Mouse (Mus musculus) forebrain, embryonic 13.5 days (tissue): Measurements from ENCODE around the gene Dbndd2. TPM values are rescaled to one million over a fixed set of nuclear protein-coding genes. Genes with fewer than 3 reads are reported as not detected.

Source experiments
- ATAC-seq: fragments of 200-750 bp; cut with Nextera tagmentation; 2 replicates; pipeline ENCODE4 v1.8.0; 2017
- H3K27ac ChIP-seq: fragments of 300-500 bp; sonication (generic); 2 replicates; pipeline ENCODE4 v1.5.1; 2015; ENCODE audit warnings: inconsistent platforms, mild to moderate bottlenecking, moderate library complexity
- H3K27me3 ChIP-seq: fragments of 300-500 bp; sonication (generic); 2 replicates; pipeline ENCODE4 v1.6.1; 2015; ENCODE audit warnings: mild to moderate bottlenecking, inconsistent platforms
- H3K36me3 ChIP-seq: fragments of 300-500 bp; sonication (generic); 2 replicates; pipeline ENCODE4 v1.6.1; 2015; ENCODE audit warnings: mild to moderate bottlenecking, inconsistent platforms; ENCODE audit not compliant: poor library complexity, severe bottlenecking
- H3K4me1 ChIP-seq: fragments of 300-500 bp; sonication (generic); 2 replicates; pipeline ENCODE4 v1.6.1; 2015; ENCODE audit warnings: inconsistent platforms
- H3K4me2 ChIP-seq: fragments of 300-500 bp; sonication (generic); 2 replicates; pipeline ENCODE4 v1.6.1; 2015; ENCODE audit warnings: inconsistent platforms, mild to moderate bottlenecking, moderate library complexity
- H3K4me3 ChIP-seq: fragments of 300-500 bp; sonication (generic); 2 replicates; pipeline ENCODE4 v1.5.1; 2015; ENCODE audit warnings: mild to moderate bottlenecking, inconsistent platforms
- H3K9ac ChIP-seq: fragments of 300-500 bp; sonication (generic); 2 replicates; pipeline ENCODE4 v1.6.1; 2015; ENCODE audit warnings: mild to moderate bottlenecking, inconsistent platforms
- H3K9me3 ChIP-seq: fragments of 300-500 bp; sonication (generic); replicated peaks from 2 replicates; pipeline ENCODE4 v1.6.1; 2016; ENCODE audit warnings: inconsistent platforms
- WGBS: fragments of 180-500 bp; shearing (Covaris S2); methylation state at CpG from one replicate; pipeline ENCODE4 v1.1.7; 2015; 5-methylcytosine and 5-hydroxymethylcytosine counted together
- polyA plus RNA-seq: library from polyadenylated mRNA; unstranded; fragments of >200 nt; fragmentation: Nextera tagmentation; extraction: Ambion mirVana; gene quantifications from 2 replicates; pipeline ENCODE4 v1.2.1, GENCODE M21; 2015

Gene Dbndd2
- polyA plus RNA-seq, 1 experiment from 2014 or later, result 6.3 TPM

GRCm38 (mm10) chr2:164487812-164488211, 1.9 kb downstream of the Dbndd2 start:
- peaks cover 35% of the 10 kb centered on the region for H3K27me3 ChIP-seq
- H3K4me1 ChIP-seq, result peaks cover 17% of the 10 kb centered on the region
- H3K4me2 ChIP-seq, result 0 out of 2 replicates have a peak overlapping the region, but pooled peaks have one; percentile 7
- peaks cover 7% of the 10 kb centered on the region; the same call in 1 of the 2 replicates for H3K36me3 ChIP-seq
- no peaks in the 10 kb centered on the region for H3K9me3 ChIP-seq
- no peak overlapping the region for H3K27ac ChIP-seq
- no peak for ATAC-seq
- WGBS, result 57% methylated on average over 9 of the region's 9 CpGs
- H3K9ac ChIP-seq, result no peak overlapping the region
- H3K4me3 ChIP-seq, result no peak overlapping the region

GRCm38 (mm10) chr2:164494126-164494525, 8.2 kb downstream of the Dbndd2 start:
- 43% methylated on average over 2 of the region's 2 CpGs for WGBS
- no peak overlapping the region for H3K4me3 ChIP-seq
- no peak overlapping the region for H3K27ac ChIP-seq
- H3K4me2 ChIP-seq, result no peak overlapping the region
- no peak for ATAC-seq
- no peaks in the 10 kb centered on the region for H3K9me3 ChIP-seq
- no peaks in the 10 kb centered on the region; the same call in 1 of the 2 replicates for H3K27me3 ChIP-seq
- H3K4me1 ChIP-seq, result peaks cover 22% of the 10 kb centered on the region
- no peak overlapping the region for H3K9ac ChIP-seq
- peaks cover 7% of the 10 kb centered on the region; the same call in 1 of the 2 replicates for H3K36me3 ChIP-seq

- 70% methylated on average over 1 of the region's 1 CpGs for WGBS
Observed at GRCm38 (mm10) chr2:164496331-164496730, 10.4 kb downstream of the Dbndd2 start.

GRCm38 (mm10) chr2:164496847-164497690, 11.2 kb downstream of the Dbndd2 start, which contains the start of gene Pigt:
TSS of gene Pigt (plus strand) at chr2:164497520.
- H3K4me1 ChIP-seq, result peaks cover 22% of the 10 kb centered on the region
- peak within 1 kb of the TSS; percentile 99 for H3K4me2 ChIP-seq
- H3K9me3 ChIP-seq, result no peaks in the 10 kb centered on the region
- peaks cover 27% of the 10 kb centered on the region for H3K36me3 ChIP-seq
- no peak within 1 kb of the TSS for H3K27ac ChIP-seq
- H3K27me3 ChIP-seq, result no peaks in the 10 kb centered on the region; the same call in 1 of the 2 replicates
- peak; percentile 99 for ATAC-seq
- WGBS, result 4% methylated on average over 43 of the region's 43 CpGs
- H3K4me3 ChIP-seq, result peak within 1 kb of the TSS; percentile 89
- peak within 1 kb of the TSS; percentile 66 for H3K9ac ChIP-seq

More at GRCm38 (mm10) chr2:164496331-164496730, 10.4 kb downstream of the Dbndd2 start:
- H3K9ac ChIP-seq, result no peak overlapping the region
- H3K4me2 ChIP-seq, result peak overlapping the region; percentile 99
- peaks cover 22% of the 10 kb centered on the region for H3K4me1 ChIP-seq
- H3K4me3 ChIP-seq, result peak overlapping the region; percentile 89; the same call in 1 of the 2 replicates
- no peak overlapping the region for H3K27ac ChIP-seq
- H3K27me3 ChIP-seq, result no peaks in the 10 kb centered on the region; the same call in 1 of the 2 replicates
- no peaks in the 10 kb centered on the region for H3K9me3 ChIP-seq
- no peak for ATAC-seq
- H3K36me3 ChIP-seq, result peaks cover 21% of the 10 kb centered on the region

- no peak overlapping the region for H3K27ac ChIP-seq
- ATAC-seq, result peak; percentile 57
Observed at GRCm38 (mm10) chr2:164497691-164498268, 11.9 kb downstream of the Dbndd2 start.

GRCm38 (mm10) chr2:164499317-164499716, 13.4 kb downstream of the Dbndd2 start:
- peaks cover 3% of the 10 kb centered on the region; the same call in 1 of the 2 replicates for H3K9me3 ChIP-seq
- no peaks in the 10 kb centered on the region; the same call in 1 of the 2 replicates for H3K27me3 ChIP-seq
- H3K9ac ChIP-seq, result no peak overlapping the region
- no peak overlapping the region for H3K4me3 ChIP-seq
- peaks cover 49% of the 10 kb centered on the region for H3K36me3 ChIP-seq
- ATAC-seq, result no peak
- peaks cover 22% of the 10 kb centered on the region for H3K4me1 ChIP-seq
- 78% methylated on average over 5 of the region's 5 CpGs for WGBS
- H3K27ac ChIP-seq, result no peak overlapping the region
- no peak overlapping the region for H3K4me2 ChIP-seq

More at GRCm38 (mm10) chr2:164497691-164498268, 11.9 kb downstream of the Dbndd2 start:
- Histone ChIP-seq H3K9me3 (no peaks in the 10 kb centered on the region), H3K4me3 (peak overlapping the region; percentile 89), H3K36me3 (peaks cover 34% of the 10 kb centered on the region), H3K27me3 (no peaks in the 10 kb centered on the region; the same call in 1 of the 2 replicates), H3K9ac (peak overlapping the region; percentile 66), H3K4me1 (peaks cover 22% of the 10 kb centered on the region), H3K4me2 (peak overlapping the region; percentile 99)
- WGBS, result 6% methylated on average over 21 of the region's 21 CpGs

GRCm38 (mm10) chr2:164500511-164500910, 14.6 kb downstream of the Dbndd2 start:
- H3K36me3 ChIP-seq, result peaks cover 61% of the 10 kb centered on the region
- no peak overlapping the region for H3K27ac ChIP-seq
- H3K9ac ChIP-seq, result no peak overlapping the region
- H3K4me1 ChIP-seq, result peaks cover 22% of the 10 kb centered on the region
- no peaks in the 10 kb centered on the region for H3K27me3 ChIP-seq
- no peak for ATAC-seq
- peaks cover 10% of the 10 kb centered on the region for H3K9me3 ChIP-seq
- H3K4me2 ChIP-seq, result no peak overlapping the region
- H3K4me3 ChIP-seq, result no peak overlapping the region
- 96% methylated on average over 7 of the region's 7 CpGs for WGBS

GRCm38 (mm10) chr2:164504919-164505318, 19.0 kb downstream of the Dbndd2 start:
- Histone ChIP-seq H3K27me3 (no peaks in the 10 kb centered on the region), H3K4me2 (no peak overlapping the region), H3K9me3 (peaks cover 10% of the 10 kb centered on the region), H3K4me3 (no peak overlapping the region), H3K27ac (no peak overlapping the region), H3K9ac (no peak overlapping the region), H3K36me3 (peaks cover 78% of the 10 kb centered on the region), H3K4me1 (no peaks in the 10 kb centered on the region)
- no peak for ATAC-seq
- WGBS, result 85% methylated on average over 3 of the region's 3 CpGs

- Histone ChIP-seq H3K36me3 (peaks cover 70% of the 10 kb centered on the region), H3K27ac (no peak overlapping the region)
- ATAC-seq, result no peak
Observed at GRCm38 (mm10) chr2:164505619-164506347, 19.9 kb downstream of the Dbndd2 start.

GRCm38 (mm10) chr2:164507811-164508210, 21.9 kb downstream of the Dbndd2 start:
- H3K27ac ChIP-seq, result no peak overlapping the region
- H3K4me1 ChIP-seq, result no peaks in the 10 kb centered on the region
- H3K4me2 ChIP-seq, result no peak overlapping the region
- H3K4me3 ChIP-seq, result no peak overlapping the region
- WGBS, result 87% methylated on average over 19 of the region's 19 CpGs
- ATAC-seq, result no peak
- peaks cover 50% of the 10 kb centered on the region for H3K36me3 ChIP-seq
- H3K9me3 ChIP-seq, result peaks cover 10% of the 10 kb centered on the region
- H3K27me3 ChIP-seq, result no peaks in the 10 kb centered on the region
- no peak overlapping the region for H3K9ac ChIP-seq

More at GRCm38 (mm10) chr2:164505619-164506347, 19.9 kb downstream of the Dbndd2 start:
- Histone ChIP-seq H3K27me3 (no peaks in the 10 kb centered on the region), H3K9ac (no peak overlapping the region), H3K9me3 (peaks cover 10% of the 10 kb centered on the region), H3K4me3 (no peak overlapping the region), H3K4me2 (no peak overlapping the region), H3K4me1 (no peaks in the 10 kb centered on the region)
- 94% methylated on average over 4 of the region's 4 CpGs for WGBS

- 59% methylated on average over 4 of the region's 5 CpGs for WGBS
- no peak overlapping the region for H3K27ac ChIP-seq
- H3K4me1 ChIP-seq, result no peaks in the 10 kb centered on the region
- no peak overlapping the region for H3K9ac ChIP-seq
- H3K36me3 ChIP-seq, result peaks cover 21% of the 10 kb centered on the region
- no peak overlapping the region for H3K4me3 ChIP-seq
- H3K9me3 ChIP-seq, result no peaks in the 10 kb centered on the region
- H3K27me3 ChIP-seq, result no peaks in the 10 kb centered on the region
- ATAC-seq, result no peak
- no peak overlapping the region for H3K4me2 ChIP-seq
Observed at GRCm38 (mm10) chr2:164510621-164511190, 24.8 kb downstream of the Dbndd2 start.
